Mouse (Mus musculus) left cerebral cortex, adult 11 months (tissue): ENCODE data around the gene Lcn2.
A peak's percentile ranks its signal among the peaks of the same experiment; 100 is the strongest.

Experiments
- DNase-seq: peaks from one replicate; pipeline ENCODE4 v3.0.0; 2022; ENCODE audit warnings: low spot score

Gene Lcn2

DNA sequence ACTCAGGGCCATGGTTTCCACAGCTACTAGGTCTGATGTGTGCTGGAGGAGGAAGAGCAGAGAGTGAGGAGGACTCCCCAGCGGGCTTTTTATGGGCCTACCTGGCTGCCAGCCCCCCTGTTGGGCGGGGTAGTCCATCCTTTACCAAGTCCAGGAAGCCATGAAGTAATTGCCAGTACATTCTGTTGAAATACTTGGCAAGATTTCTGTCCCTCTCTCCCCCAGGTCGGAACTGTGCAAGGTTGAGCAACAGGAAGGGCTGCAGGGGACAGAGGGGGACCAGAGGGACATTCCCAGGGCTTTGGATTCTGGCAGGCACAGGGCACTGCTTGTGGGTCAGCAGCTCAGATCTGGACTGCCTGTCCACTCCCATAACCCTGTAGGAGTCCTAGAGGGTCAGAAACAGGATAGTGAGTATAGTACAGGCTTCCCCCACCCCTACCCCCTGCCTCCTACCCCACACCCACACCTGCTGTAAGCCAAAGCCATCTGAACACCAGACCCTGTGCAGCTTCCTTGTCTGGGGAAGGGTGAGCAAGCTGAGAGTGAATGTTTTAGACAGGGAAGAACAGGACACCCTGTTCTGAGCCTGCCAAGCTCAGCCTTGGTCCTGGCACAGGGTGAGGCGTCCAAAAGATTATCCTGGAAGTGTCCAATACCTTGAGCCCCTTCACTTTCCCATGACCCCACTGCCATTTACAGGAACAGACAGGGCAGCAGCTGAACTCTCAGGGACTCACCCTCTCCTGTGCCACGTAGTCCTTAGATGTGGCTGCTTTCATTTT lies at the start of gene Lcn2:
Lcn2 (minus strand) TSS at position 547 of the 785 bp plus-strand sequence.
- no peak for DNase-seq

DNA sequence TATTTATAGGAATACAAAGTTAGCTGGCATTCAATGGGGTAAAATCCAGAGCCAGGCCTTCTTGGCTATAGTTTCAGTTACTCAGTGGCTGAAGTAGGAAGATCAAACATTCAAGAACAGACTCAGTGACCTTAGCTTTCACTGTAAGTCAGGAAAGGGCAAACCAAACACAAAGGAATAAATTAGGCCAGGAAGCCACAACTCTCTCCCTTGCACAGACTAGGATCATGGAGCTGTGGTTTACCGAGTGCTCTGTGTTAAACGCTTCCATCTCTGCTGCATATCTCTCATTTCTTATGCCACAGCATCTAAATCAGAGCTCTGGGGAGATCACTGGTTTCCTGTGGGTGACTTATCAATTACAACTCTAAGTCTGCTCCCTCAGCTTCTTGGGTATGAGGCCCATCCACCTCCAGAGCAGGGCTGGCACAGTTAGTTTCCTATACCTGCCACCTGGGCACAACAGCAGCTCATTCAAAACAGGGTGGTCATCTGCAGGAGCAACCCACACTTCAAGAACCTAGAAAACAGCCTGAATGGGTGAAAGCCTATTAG lies 49.6 kb upstream of the Lcn2 start:
- DNase-seq: no peak

DNA sequence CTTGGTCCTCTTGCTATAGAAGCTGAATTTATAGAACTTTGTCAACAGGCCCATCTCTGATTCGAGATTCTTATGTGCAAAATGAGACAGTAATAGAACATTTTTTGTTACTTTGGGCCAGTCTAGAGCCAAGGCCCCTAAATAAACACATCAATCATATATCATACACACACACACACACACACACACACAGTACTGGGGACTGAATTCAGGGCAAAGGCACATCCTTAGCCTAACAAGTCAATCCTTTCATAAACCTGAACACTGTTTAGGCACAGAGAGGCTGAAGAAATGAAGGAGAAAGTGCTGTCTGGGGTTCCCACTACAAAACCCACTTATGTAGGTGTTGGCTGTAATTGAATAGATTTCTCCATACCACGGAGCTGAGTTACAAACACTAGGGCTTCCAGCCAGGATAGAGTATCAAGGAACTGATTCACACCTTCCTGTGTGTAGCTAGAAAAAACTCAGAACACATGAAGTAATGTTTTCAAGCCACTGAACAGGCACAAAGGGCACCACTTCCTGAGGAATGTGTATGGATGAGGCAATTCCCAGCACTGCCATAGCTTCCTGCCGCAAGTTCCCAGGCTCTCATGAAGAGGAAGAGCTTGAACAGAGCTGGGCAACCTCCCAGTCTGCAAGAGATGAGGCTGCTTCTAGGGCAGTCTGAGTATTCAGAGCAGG lies 48.8 kb upstream of the Lcn2 start:
- no peak for DNase-seq

DNA sequence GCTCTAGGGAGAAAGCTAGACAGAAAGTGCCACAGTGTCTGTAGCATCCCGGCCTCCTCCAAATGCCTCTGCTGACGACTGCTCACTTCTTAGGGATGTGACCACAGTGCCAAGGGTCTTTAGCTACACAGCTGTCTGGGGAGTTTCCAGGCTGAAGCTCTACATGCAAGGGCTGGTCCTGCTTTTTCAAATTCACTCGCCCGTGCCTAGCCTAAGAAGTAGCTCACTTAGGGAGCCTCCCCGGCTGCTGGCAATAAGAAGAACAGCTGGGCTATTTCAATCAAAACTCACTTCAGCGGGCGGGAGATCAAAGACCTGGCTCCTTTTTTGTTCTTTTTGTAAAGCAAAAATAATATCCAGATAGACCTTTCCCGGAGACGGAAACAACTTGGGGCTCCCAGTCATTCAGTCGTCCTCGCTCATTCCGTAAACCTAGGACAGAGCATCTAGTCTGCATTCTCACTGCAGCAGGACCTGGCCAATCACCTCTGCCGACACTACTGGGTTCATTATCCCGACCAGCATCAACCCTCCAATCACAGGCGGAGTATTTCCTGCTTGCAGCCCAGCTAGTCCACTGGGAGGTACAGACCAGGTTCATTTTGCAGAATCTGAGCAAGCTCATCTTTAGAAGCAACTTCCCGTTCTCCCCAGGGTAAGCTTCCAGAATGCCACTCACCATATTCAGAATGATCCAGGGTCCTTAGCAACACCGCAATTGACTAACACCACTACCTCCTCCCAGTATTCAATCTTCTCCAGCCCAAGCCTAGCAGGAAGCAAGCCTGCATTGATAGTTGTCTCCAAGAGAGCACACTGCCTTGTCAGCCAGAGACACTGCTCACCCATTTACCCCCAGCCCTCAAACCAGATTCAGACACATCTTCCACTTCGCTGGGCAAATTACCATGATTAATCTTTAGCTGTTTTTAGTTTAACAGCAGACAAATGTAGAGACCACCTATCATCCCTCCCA lies 42.9 kb upstream of the Lcn2 start:
- peak; percentile 90 for DNase-seq

DNA sequence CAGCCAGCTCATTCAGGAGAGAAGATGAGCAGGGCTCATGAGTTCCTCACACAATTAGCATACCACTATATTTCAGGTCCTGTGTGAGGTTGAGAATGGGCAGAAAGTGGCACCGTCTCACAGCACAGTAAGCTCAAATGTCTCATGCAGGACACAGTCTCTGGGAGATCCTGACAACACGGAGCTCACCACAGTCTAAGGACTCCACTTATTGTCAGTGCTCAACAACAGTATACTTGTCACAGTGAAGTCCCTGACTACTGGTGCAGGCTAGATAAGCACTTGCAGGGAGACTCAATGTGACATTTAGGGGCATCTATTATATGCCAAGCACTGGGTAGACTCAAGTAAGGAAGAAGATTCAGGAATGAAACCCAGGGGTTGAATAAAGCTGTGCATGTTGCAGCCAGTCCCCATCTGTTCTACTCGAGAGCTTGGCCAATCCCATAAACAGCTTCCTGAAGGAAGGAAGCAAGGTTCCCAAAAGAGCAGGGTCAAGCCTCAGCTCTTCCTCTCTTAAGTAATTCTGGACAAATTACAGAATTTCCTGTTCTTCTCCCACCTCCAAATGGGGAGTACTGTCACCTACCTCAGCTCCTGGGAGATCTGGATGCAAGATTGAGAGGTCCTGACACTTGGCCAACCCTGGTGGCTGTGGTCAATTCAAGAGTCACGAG lies 41.3 kb upstream of the Lcn2 start:
- no peak for DNase-seq

DNA sequence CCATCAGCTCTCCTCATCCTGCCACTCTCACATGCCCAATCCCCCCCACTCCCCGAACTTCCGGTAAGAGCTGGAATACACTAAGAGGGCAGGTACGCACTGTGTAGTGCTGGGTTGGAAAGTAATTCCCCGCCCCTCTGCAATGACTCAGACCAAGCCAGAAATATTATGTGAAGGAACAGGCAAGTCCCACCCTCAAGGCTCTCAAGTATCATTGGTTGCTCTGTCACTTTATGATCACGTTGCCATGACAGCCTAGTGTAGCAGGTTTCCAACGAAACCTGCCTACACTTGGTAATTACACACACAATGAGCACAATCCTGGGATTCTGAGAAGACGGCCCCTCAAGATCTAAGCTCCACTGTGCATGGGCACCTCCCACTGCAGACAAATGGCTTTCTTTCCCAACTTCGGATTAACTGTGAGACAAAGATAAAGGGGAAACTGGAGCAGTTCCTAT lies 40.2 kb upstream of the Lcn2 start:
- peak; percentile 72 for DNase-seq

DNA sequence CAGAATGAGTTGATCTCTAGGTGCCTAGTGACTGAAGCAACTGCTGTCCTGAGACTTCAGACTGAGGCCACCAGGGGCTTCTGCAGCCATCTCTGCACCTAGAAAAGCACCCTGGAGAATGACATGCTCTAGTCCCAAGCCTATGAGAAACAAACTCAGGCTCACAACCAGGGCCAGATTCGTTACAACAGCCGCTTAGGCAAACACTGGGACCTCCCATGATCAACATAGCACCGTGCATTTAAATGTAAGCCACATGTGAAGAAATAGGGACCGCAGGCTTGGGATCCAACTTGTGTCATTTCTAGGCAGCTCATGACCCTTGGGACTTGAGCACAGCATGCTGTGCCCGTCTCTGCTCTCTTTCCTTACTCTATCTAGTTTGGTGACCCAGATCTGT lies 39.7 kb upstream of the Lcn2 start:
- no peak for DNase-seq

DNA sequence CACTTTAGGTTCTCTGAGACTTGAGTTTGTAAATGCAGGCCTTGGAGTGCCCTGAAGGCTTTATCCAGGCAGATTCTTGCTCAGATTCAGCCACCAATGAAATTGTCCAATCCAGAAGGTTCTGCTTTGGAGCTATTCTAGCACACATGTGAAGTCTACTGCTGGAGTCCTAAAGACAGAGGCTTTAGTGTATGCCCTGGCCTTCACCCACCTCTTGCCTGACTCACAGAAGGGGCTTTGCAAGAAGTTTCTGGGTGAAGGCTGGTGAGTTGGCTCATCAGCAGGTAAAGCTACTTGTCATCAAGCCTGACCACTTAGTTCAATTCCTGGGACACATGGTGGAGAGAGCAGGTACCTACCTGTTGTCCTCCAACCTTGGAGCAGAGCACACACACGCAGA lies 38.1 kb upstream of the Lcn2 start:
- DNase-seq: no peak

DNA sequence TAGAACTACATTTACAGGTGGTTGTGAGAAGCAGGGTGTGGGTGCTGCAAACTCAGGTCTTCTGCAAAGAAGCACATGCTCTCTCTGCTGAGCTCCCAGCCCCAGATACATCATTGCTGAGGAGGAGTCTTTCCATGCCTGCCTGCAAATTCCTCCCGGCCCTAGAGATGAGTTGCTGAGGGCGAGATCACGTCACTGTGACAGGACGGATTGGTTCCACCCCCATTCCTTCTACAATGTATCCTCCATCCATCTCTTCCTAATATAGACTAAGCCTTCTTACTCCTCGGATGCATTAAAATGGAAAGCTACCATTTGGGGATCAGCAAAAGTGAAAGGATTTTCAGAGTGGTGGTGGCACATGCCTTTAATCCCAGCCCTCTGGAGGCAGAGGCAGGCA lies 37.5 kb upstream of the Lcn2 start:
- DNase-seq: peak; percentile 49

DNA sequence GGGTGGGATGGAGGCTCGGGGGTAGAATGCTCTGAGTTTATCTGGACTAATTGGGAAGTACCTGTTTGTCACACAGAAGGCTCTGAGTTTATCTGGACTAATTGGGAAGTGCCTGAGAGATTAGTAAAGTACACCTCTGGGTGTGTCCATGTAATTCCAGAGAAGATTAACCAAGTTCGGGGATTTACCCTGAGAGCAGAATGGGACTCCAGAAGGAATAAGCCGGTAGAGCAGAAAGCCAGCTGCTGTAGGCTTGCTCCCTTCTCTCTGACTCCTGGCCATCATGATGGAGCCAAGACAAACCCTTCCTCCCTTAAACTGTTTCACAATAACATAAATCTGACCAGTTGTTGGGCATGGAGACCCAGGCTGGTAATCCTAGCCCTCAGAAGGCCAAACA lies 36.7 kb upstream of the Lcn2 start:
- no peak for DNase-seq

DNA sequence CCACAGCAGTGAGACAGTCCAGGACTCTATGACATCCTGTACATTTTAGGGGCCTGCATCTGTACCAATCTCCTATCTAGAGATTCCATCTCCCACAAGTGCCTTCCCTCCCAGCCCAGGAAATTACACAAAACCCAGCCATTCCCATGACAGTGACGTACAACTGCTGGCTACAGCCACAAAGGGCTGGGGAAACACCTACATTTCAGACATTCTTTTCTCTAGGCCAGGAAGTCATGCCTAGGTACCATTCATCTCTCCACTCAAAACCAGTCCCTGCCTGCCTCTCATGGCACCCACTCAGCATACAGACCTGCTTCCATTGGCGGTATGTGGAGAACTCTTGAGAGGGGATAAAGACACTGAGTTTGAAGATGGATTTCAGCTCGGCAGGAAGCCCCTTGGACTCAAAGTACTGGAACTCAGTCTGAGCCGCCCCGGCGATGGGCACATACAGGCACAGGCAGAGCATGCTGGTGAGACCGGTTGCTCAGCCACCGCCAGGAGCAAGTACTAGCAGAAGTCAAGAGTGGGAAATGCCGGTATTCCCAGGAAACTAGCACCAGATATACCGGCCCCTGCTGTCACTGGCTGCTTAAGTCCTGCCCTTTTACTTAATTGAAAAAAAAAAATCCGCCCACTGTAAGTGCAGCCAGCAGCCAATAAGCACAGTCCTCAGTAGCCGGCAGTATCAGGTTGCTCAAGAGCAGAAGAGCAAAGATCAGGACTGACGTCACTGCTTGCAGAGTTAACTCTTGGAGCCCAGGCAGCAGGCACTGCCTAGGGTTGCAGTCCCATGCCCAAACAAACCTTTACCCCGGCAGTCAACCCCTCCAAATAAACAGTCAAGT lies 35.7 kb upstream of the Lcn2 start:
- no peak for DNase-seq

DNA sequence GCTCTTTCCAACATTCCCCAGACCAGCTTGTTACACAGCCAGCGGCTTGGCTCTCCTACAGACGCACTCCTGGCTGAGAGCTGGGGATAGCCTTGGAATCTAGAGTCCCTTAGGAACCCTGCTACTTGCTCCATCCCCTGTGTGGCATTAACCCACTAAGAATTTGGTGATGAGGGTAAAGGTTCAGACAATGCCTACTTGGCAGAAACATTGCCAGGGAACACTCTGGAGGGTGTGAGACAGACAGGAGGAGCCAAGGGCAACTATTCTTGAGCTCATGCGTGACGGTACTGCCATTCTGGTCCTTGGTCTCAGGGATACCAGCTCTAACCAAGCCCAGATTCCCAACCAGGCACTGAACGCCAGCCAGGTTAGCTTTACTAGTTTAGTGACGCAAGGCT lies 33.8 kb upstream of the Lcn2 start:
- DNase-seq: no peak

DNA sequence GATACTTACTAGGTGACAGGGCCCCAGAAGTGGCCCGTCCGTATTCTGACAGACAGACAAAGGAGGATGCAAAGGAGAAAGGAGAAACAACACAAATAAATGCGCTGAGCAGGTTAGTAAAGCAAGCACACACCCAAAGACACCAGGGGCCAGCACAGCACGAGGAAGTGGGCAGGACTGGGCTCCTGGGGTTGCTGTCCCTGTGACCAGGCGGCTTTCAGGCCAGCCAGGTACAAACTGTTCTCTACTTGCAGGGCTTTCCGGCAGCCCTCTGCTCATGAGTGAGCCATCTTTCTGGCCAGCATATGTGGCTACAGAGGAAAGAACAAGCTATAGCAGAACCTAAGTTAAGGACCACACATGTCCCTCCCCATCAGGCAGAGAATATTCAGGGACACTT lies 32.6 kb upstream of the Lcn2 start:
- DNase-seq: no peak

DNA sequence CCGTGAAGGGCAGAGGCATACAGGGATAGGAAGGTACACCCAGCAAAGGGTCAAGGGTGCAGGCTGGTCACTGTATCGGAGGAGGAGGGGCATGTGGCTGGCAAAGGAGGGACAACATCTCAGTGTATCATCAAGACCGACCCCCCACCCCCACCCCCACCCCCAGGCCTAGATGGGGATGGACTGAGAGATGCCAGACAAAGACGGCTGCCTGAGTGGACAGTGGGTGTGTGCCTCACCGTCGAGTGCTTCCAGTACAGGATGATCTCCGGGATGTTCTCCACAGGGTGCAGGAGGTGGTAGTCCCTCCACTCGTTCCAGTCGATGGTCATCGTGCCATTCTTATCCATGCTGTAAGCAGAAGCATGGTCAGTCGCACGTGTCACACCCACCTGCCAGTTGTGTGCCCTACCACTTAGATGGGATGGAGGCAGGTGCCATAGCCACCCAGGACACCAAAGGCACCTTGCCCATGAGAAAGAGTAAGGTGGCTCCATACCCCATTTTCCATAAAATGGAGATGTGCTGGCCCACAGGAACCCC lies 32.1 kb upstream of the Lcn2 start:
- no peak for DNase-seq

DNA sequence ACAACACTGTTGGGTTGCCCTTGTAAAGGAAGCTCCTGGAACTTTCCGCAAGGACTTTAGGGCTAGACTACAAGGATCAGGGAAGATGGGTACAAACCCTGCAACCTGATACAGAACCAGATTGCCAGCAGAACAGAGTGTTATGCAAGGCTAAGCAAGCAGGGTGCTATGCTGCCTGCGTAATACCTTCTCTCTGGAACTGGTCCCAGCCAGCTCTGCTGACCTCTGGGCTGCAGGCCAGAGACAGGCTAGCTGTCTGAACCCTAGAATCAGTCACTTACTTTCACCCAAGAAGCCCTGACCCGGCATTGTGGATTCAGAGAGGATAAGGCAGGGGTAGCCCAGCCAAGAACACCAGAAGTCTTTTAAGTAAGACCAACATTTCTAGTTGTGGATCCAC lies 31.3 kb upstream of the Lcn2 start:
- DNase-seq: no peak

DNA sequence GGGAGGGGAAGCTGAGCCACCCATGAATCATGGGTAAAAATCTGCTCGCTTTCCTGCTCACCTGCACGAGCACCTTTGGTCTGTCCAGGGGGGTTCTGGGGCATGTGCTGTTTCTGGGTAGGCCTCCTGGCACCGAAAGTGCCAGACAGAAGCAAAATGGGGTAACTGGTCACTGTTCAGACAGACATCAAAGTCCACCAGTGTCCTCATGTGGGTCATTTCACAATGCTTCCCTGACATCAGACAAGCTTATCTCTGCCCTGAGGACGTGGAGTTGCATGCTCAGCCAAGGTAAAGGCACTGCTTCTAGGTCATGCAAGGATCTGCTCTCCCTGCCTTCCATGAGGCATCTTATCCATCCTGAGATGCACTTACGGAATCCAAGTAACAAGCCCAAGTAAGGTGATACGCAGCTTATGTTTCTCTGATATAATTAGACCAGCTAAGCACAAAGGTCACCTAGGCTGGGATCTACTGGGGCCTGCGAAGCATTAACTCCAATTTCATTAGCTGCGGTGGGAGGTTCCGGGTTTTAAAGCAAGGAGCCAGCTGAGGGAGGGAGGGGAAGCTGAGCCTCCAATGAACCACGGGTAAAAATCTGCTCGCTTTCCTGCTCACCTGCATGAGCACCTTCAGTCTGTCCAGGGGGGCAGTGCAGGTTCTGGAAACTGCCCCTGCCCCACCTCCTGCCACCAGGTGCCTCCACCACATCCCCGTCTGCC lies 30.5 kb upstream of the Lcn2 start:
- DNase-seq: no peak

DNA sequence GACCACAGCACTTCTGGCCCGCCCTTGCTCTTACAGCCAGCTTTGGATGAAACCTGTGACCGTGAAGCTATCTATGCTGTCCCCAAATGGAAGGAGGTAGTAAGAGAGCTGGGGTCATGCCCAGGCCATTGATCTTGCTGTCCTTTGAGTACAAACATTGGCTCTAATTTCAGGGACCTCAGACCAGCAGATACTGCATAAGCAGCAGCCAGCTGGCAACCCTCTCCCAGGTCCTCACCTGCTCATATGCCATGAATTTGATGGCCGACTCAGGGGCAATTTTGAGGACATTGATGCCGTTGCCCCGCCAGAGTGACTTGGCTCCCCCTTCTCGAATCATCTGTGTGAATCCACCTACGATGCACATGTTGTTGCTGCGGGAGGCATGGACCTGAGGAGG lies 29.4 kb upstream of the Lcn2 start:
- no peak for DNase-seq

DNA sequence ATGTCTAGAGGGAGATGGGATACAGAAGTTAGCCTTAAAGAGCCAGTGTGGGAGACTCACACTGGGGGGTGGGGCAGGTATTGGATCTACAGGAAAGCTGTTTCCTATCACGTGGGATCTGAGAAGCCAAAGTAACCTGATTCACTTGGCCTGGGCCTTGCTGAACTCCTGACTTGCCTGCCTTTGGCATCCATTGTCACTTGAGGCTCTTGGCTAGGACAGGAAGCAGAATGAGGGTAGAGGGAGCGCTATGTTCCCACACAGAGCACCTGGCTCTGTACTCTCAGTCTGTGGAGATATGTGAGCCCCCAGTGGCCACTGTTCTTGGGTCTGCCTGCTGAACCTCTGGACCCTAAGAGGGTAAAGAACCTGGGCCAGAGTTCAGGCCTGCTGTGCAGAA lies 28.5 kb upstream of the Lcn2 start:
- DNase-seq: no peak

DNA sequence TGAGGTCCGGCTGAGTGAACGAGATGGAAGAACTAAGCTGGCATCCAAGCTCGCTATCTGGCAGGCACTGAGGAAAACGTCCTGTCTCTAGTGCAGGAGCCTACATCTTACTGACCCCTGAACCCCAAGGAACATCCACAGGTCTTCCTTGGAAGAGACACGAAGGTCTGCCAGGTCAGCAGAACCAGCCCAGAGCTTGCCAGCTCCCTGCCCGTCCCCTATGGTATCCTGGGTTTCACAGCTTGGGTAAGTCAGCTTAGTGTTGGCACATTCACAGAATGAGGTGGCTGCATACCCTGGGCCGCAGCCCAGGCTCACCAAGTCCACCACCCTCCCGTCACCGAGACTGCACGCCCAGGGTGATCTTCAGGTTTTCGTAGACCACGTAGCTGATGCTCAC lies 27.7 kb upstream of the Lcn2 start:
- DNase-seq: no peak

DNA sequence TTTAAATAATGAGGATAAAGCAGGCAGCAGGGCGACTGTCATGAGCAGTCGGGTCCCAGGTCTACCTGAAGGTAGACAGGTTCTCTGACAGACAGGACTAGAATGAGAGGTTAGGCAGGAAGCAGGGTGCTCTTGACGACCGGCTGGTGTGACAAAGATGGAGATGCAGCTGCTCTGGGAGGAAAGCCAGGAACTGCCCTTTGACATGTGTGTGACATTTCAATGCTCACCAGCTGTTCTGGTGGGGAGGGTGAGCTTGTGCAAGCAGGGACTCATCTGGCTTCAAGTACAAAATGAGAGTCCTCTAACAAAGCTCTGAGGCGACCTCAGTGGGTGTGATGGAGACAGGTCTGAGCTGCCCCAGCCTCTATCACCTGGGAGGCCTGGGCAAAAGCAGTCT lies 25.9 kb upstream of the Lcn2 start:
- DNase-seq: no peak
